Mouse (Mus musculus) megakaryocyte progenitor cell, adult 5-6 weeks (primary cell): ENCODE data around the gene Adamtsl3. TPM values are rescaled to one million over a fixed set of nuclear protein-coding genes. Genes with fewer than 3 reads are reported as not detected.

ENCODE experiments used
- ATAC-seq: replicated peaks from 2 replicates; pipeline ENCODE4 v1.8.0; 2016; ENCODE audit warnings: mild to moderate bottlenecking, moderate TSS enrichment, inconsistent platforms; ENCODE audit not compliant: poor library complexity
- total RNA-seq, 2 experiments: library from RNA; stranded (forward) in 1 of 2; stranded (reverse) in 1 of 2; fragments of 157-497, 149-512 nt in 1 of 2; fragments of 200-1000 nt in 1 of 2; gene quantifications; 2 replicates each; pipeline versions ENCODE4 v1.2.3 to v1.2.4; 2015 to 2017

The Adamtsl3 gene
- total RNA-seq (2015) (0.05 and 0.10 TPM in 2 replicates), total RNA-seq (2017) (0.03 and 0.04 TPM in 2 replicates)

DNA sequence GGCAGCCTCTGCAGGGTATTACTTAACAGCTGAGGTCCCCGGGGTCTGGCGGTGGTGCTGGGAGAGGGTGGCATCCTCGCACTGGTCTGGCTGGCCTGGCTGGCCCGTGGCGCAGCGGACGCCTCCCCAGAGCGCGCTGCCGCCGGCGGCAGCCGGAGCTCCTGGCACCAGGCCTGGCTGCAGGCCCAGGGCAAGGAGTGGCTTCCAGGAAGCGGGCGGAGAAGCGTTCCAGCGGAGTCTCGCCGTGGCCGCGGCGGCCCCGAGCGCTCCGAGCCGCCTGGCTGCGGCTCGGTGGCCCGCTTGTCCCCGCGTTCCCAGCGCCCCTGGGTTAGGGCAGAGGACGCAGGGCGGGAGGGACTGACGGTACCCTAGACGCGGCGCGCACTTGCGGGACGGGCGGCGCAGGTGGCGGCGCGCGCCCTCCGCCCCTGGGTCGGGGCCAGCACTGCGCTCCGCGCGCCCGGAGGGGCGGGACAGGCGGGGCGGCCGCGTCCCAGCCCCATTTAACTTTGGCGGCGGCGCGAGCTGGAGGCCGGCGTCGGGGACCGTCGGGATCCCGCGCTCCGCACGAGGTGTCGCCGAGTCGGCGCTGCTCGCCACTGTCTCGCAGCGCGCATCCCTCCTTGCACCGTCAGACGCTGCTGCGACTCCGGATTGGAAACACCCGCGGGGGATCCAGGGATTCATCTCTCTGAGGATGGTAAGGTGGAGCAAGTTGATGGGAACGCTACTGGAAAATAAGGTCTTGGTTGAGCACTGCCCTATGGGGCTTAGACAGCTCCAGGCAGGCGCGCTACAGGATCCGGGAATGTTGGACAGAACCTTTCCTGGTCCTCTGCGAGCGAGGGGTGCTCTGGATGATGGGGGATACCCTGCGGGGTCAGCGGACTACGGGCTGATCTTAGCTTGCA is at the start of gene Adamtsl3:
Gene Adamtsl3 (plus strand): TSS at position 484 of the 911 bp plus-strand sequence.
- no peak; the same call in 1 of the 2 replicates for ATAC-seq

GRCm38 (mm10) chr7:82287242-82287641 is 48.3 kb upstream of the Adamtsl3 start:
- no peak for ATAC-seq

DNA sequence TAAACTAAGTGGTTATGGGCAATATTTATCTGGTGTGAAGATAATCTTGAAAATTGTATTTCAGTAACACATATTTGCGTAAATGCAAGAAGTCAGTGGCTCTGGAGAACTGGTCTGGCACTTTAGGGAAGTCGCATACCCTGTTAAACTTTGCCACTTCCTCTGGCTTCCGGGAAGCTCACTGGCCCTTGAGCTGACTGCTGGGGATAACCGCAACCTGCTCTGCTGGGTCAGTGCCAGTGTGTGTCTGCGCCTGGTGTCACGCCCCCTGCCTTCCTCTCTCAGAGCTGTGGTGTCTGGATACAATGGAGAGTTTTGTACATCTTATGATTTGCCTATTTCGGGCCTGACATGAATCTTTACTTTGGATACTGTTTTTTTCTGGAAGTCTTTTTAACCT is 42.1 kb upstream of the Adamtsl3 start:
- peak; percentile 82 for ATAC-seq

GRCm38 (mm10) chr7:82294083-82294482 is 41.4 kb upstream of the Adamtsl3 start:
- ATAC-seq: 0 out of 2 replicates have a peak, but pooled peaks have one; percentile 23

- no peak for ATAC-seq
Measured at GRCm38 (mm10) chr7:82294611-82295010, 40.9 kb upstream of the Adamtsl3 start.

DNA sequence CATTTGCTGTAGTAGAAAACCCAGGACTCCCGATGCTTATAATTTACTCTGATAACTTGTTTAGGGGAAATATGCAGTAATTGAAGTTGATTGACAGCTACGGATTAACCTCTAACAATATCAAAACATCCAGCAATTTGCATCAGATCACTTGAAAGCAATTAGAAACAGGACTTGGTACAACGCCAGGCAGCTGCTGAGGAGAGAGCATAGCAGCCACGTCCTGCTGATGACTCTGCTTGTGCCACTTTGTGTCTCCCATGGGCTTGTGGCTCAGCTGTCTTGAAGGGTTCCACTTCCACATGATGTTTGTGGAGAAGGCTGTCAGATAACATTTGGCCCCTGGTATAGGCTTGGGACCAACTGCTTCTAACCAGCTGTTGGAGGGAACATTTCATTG is 27.1 kb upstream of the Adamtsl3 start:
- no peak for ATAC-seq

GRCm38 (mm10) chr7:82318515-82318914 is 17.0 kb upstream of the Adamtsl3 start:
- no peak for ATAC-seq

- ATAC-seq: no peak
Measured at GRCm38 (mm10) chr7:82326616-82327015, 8.9 kb upstream of the Adamtsl3 start.

GRCm38 (mm10) chr7:82327201-82327600 is 8.3 kb upstream of the Adamtsl3 start:
- no peak for ATAC-seq

DNA sequence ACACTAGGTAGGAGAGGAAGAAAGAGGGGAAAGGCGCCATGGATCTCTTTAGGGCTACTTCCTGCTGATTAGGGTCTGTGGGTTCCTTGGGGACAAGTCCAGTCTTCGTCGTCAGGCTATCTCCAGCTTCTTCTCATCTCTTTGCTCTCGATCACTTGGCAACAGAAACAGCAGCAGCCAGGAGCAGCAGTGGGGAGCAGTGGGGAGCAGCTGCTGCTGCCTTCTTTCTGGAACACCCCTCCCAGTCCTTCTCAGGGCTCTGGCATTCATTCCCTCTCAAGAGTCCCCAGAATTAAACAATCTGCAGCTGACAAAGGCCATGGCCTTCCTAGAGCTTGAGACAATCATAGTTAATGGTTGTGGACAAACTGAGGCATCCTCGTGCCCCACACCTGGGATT is 7.6 kb upstream of the Adamtsl3 start:
- ATAC-seq: no peak

DNA sequence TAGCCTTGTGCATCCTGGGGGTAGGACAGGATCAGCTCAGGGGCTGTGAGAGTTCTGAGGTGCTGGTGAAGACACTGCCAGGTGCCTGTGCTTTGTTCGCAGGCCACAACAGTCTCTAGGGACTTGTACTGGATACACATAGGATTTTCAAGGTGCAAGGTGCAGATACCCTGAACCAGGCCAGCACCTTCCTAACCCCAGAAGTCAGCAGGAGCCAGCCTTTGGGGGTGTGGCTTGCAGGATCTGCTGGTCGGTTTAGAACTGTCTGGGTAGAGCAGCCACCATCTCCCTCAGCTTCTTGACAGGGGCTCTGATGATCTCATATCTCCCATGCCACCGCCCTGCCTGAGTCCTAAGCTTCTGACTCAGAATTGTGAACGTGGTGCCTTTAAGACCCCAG is 5.7 kb upstream of the Adamtsl3 start:
- ATAC-seq: no peak

DNA sequence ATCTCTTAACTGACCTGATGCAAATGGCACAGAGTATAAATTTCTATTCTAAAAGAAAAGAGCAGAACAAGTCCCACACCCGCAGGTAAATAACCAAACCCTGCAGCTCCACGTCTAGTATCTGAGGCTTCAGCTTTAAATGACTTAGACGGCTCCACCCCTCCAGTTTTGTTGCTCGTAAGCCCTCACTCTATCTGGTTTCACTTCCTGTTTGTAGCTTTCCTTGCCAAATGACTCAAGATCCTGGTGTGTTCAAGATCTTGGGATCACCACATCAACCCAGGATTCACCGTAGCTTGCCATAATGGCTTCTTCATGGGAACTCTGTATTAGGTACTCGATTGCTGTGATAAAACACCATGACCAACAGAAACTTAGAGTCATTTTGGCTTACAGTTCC is 4.6 kb upstream of the Adamtsl3 start:
- peak; percentile 54; the same call in 1 of the 2 replicates for ATAC-seq

- ATAC-seq: no peak
Measured at GRCm38 (mm10) chr7:82334000-82334399, 1.5 kb upstream of the Adamtsl3 start.

DNA sequence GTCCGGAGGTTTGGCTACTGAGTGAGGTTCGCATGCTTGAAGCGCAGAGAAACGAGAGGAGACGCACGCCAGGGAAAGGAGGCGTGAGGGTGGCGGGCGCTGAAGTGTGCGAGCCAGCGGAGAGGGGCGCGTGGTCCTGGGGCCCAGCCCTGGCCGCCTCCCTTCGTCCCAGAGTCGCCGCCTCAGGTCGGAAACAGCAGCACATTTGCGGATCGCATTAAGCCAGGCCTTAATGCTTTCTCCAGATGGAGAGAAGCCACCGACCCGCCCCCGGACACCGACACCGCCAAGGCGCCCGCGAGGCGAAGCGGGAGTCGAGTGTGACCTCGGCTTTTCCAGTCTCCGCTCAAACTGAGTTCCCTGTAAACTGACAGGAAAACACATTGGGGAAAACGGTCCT is 638 bp downstream of the Adamtsl3 start:
- ATAC-seq: 0 out of 2 replicates have a peak, but pooled peaks have one; percentile 11

DNA sequence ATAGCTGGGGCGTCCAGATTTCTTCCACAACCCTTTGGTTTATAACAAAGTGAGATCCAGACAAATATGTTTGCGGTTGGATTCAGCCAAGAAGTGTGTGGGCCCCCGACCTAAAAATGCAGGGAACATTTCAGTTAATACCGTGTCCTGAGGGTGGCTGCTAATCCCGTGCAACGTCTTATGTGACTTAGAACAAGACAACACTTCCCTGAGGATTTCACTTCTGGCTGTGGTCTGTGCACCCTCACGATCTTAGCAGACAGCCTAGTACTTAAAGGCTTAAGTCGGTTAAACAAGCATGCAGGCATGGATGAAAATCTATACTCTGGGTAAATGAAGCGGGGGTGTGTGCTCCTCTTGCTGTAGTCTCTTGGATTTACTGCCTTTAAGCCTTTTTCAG is 2.6 kb downstream of the Adamtsl3 start:
- no peak for ATAC-seq

DNA sequence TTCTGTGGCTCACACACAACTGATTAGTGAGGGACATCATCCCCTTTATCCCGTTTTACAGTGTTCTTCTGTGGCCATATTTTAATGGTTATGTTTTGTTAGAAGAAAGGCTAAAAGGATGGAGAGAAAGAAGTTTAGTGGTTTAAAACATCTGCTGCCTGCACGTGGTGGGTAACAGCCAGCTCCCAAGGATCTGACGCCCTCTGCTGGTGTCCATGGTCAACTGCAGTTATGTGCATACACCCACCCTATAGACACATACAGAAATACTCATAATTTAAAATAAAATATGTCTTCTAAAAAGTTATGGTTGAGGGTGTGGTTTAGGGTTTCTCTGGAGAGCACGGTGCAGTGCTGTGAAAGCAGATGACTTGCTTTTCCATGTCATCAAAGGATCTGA is 3.0 kb downstream of the Adamtsl3 start:
- ATAC-seq: no peak

DNA sequence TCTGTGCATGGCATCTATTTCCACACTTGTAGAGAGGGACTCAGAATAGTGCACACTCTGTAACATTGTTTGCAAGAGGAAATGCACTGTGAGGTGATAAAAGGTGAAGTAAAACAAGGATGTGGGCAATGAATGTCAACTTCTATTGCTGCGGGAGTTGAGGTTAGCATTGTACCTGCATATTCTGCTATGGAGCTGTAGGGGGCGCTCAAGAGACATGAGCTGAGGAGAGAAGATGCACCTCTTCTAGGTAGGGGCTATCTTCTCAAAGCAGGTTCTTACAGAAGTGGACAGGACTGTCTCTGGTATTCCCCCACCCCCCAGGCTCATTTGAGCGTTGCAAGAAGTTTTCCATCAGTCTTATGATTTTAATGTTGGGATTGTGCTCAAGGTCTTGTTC is 3.7 kb downstream of the Adamtsl3 start:
- ATAC-seq: peak; percentile 37; the same call in 1 of the 2 replicates

- ATAC-seq: no peak
Measured at GRCm38 (mm10) chr7:82341476-82341875, 6.0 kb downstream of the Adamtsl3 start.

DNA sequence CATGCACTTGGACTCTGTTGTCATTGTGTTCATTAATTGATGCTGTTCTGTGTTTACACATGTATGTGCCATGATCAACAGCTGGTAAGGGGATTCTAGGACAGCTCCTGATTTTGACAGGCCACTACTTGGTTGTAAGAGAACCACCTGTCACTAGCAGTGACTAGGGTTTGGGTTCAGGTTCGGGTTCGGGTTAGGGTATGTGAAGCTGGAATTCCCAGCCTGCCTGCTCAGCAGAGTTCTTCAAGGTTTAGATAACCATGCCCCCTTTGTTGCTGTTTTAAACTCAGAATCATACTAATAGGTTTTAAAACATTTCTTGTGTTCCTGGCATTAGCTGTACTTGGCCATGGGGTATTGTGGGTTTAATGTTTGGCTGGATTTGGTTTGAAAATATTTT is 11.2 kb downstream of the Adamtsl3 start:
- ATAC-seq: no peak

DNA sequence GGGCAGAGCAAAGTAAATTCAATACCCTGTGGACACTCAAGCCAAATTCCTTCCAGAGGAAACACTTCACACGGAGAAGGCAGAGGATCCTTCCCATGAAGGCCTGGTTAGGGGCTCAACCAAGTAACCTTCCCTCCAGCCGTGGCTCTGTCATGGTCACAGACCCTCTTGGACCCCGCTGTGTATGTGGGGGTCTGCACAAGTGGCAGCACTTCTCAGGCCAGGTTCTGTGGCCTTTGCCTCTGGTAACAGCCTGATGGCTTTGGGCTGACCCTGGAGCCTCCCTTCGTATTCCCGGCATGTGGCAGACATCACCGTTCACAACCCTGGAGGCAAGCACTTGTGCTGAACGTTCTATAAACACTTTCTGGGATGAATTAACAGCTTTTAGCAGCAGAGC is 14.3 kb downstream of the Adamtsl3 start:
- no peak for ATAC-seq

DNA sequence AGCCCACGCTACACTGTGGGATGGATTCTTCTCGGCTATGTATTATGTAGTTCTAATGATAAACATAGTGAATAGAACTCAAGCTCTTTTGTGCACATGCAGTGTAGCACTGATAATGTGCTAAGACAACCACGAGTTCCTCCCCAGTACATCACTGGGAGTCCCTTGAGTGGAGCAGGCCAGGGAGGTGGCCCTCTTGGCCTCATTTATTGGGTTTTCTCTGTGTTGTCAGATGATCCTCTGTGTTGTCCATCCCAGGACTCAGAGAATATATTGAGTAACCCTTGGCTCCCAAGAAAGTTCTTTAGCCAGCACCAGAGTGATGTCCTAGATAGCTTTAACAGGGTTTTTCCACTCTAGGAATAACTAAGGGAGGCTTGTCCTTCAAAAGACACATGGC is 14.9 kb downstream of the Adamtsl3 start:
- no peak for ATAC-seq

DNA sequence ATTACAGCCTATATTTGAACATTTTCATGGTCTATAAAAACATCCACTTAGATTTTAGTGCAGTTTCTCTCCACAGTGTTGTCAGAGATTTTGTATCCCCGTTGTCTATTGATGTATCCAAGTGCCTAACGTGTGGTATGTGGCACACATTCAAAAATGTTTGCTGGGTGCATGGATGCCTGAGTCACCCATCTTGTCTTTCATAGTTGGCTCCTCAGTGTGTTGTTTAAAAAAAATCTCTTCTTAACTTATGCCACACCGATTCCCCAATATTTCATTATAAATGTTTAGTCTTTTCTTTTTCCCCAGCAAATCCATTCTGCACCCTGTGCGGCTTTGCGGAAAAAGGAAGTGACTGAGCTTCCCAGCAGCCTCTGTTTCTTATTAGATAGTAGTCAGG is 23.7 kb downstream of the Adamtsl3 start:
- ATAC-seq: no peak

GRCm38 (mm10) chr7:82359674-82360073 is 24.2 kb downstream of the Adamtsl3 start:
- peak; percentile 75 for ATAC-seq
